Mouse (Mus musculus): ENCODE measurements around the gene Calr. TPM values are rescaled to one million over a fixed set of nuclear protein-coding genes. Genes with fewer than 3 reads are reported as not detected.

Calr gene
- polyA plus RNA-seq, 1 experiment from 2014 or later = 925 TPM

DNA sequence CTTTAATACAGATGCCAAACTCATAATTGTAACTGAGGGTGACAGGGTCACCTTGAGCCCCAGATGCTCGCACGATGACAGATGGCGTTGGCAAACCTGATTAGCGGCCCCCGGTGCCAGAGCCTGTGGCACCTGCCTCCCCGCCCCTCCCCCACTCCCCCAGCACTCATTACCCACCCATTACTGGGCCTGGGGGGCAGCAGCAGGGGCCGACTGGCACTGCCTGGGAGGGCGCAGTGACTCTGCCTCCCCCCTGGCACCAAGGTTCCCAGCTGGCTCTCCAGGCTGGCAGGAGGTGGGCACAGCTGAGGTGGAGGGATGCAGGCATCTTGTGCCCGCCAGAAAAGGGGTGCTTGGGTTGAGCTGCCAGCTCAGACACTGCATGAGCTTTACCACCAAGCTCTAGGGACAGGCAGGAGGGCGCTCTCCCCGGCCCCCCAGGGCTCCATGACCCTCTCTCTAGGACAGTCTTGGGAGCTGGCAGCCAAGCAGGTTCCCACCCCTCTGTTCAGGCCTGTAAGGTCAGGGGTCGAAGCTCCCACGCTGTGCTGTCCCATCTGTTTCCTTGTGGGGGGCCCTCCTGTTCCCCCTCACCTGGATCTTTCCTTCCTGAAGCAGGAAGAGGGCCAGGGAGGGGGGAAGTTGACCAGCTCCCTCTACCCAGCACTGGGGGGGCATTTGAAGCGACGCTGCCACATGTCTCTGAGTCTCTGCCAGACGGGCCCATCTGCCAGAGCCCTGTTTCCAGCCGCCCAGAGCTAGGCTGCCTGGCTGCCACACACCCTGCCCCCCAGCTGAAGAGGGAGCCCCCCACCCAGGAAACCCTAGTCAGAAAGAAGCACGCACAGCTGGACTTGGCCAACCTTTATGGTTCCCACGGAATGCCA, 31.9 kb downstream of the Calr start:
- peaks cover 24% of the 10 kb centered on the region for H3K27me3 ChIP-seq (ENCODE audit: control insufficient read depth, insufficient read depth, low read length)
- H3K9me3 ChIP-seq (ENCODE audit: control insufficient read depth, low read length) = no peaks in the 10 kb centered on the region
- peaks cover 9% of the 10 kb centered on the region; the same call in 1 of the 2 replicates for H3K4me1 ChIP-seq (ENCODE audit: control insufficient read depth, insufficient read depth, low read length)
- no peak for DNase-seq (ENCODE audit: low spot score)
- WGBS = 52% methylated on average over 19 of the region's 19 CpGs
- no peak overlapping the region for H3K4me3 ChIP-seq (ENCODE audit: low read depth, low read length)
- H3K4me2 ChIP-seq (ENCODE audit: low read depth) = no peak overlapping the region
- no peaks in the 10 kb centered on the region for H3K36me3 ChIP-seq (ENCODE audit: control insufficient read depth, insufficient read depth, low read length)
- H3K27ac ChIP-seq (ENCODE audit: low read depth, low read length) = no peak overlapping the region
- ATAC-seq (ENCODE audit: insufficient read depth, low FRiP score, low TSS enrichment) = no peak
- H3K9ac ChIP-seq (ENCODE audit: low read length) = no peak overlapping the region

DNA sequence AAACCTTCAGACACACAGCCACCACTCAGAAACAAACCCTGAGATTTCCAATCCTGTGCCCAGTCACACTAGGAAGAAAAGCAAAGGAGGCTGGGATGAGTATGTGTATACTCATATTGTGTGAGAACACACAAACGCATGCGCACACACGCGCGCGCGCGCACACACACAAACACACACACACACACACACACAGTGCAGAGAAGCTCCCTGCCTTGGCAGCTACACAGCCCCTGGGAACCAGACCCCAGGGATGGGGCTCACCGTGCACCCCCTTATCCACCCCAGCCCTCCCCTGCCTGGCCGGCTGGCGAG, 32.5 kb downstream of the Calr start:
- H3K9me3 ChIP-seq (ENCODE audit: control insufficient read depth, low read length) = no peaks in the 10 kb centered on the region
- H3K4me2 ChIP-seq (ENCODE audit: low read depth) = no peak overlapping the region
- no peak overlapping the region for H3K4me3 ChIP-seq (ENCODE audit: low read depth, low read length)
- H3K9ac ChIP-seq (ENCODE audit: low read length) = no peak overlapping the region
- H3K36me3 ChIP-seq (ENCODE audit: control insufficient read depth, insufficient read depth, low read length) = no peaks in the 10 kb centered on the region
- H3K27ac ChIP-seq (ENCODE audit: low read depth, low read length) = no peak overlapping the region
- H3K4me1 ChIP-seq (ENCODE audit: control insufficient read depth, insufficient read depth, low read length) = peaks cover 9% of the 10 kb centered on the region; the same call in 1 of the 2 replicates
- no peak for DNase-seq (ENCODE audit: low spot score)
- peaks cover 30% of the 10 kb centered on the region for H3K27me3 ChIP-seq (ENCODE audit: control insufficient read depth, insufficient read depth, low read length)
- WGBS = 81% methylated on average over 11 of the region's 11 CpGs
- ATAC-seq (ENCODE audit: insufficient read depth, low FRiP score, low TSS enrichment) = no peak

DNA sequence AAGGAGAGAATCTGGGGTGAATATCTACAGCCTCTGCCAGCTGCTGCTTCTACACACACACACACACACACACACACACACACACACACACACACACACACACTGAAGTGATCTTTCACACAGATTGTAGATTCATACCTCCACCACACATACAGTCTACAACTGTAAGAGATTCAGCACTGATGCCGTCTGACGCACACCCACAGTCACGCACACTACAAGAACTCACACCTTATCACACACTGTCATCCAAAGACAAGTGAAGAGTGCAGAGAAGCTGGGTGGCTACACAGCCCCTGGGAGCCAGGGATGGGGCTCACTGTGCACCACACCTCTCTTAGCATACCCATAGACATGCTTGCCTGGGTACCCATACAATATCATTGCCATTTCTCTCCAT, 32.9 kb downstream of the Calr start:
- no peak overlapping the region for H3K9ac ChIP-seq (ENCODE audit: low read length)
- DNase-seq (ENCODE audit: low spot score) = no peak
- ATAC-seq (ENCODE audit: insufficient read depth, low FRiP score, low TSS enrichment) = no peak
- peaks cover 9% of the 10 kb centered on the region; the same call in 1 of the 2 replicates for H3K4me1 ChIP-seq (ENCODE audit: control insufficient read depth, insufficient read depth, low read length)
- 88% methylated on average over 3 of the region's 3 CpGs for WGBS
- H3K27me3 ChIP-seq (ENCODE audit: control insufficient read depth, insufficient read depth, low read length) = peaks cover 34% of the 10 kb centered on the region
- H3K27ac ChIP-seq (ENCODE audit: low read depth, low read length) = no peak overlapping the region
- H3K36me3 ChIP-seq (ENCODE audit: control insufficient read depth, insufficient read depth, low read length) = no peaks in the 10 kb centered on the region
- H3K9me3 ChIP-seq (ENCODE audit: control insufficient read depth, low read length) = no peaks in the 10 kb centered on the region
- H3K4me3 ChIP-seq (ENCODE audit: low read depth, low read length) = no peak overlapping the region
- no peak overlapping the region for H3K4me2 ChIP-seq (ENCODE audit: low read depth)

DNA sequence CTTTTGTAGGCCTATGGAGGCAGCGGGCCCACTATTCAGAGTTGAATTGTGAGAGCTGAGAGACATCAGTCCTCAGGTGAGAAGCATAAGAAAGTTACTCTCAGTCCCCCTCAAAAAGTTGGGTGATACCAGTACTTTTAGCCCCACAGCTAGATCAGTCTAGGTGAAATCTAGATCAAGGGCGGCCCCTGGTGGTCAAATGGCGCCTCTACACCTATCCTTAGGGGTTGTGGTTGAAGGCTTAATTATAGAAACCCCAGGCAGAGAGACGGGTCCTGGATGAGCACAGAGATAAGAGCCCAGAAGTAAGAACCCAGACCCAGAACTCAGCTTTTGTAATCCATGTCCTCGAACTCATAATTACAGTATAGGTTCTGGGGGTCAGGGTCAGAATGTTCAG, 33.7 kb downstream of the Calr start:
- H3K9ac ChIP-seq (ENCODE audit: low read length) = no peak overlapping the region
- H3K4me3 ChIP-seq (ENCODE audit: low read depth, low read length) = no peak overlapping the region
- ATAC-seq (ENCODE audit: insufficient read depth, low FRiP score, low TSS enrichment) (no peak), DNase-seq (ENCODE audit: low spot score) (peak; percentile 85)
- no peaks in the 10 kb centered on the region for H3K9me3 ChIP-seq (ENCODE audit: control insufficient read depth, low read length)
- H3K4me2 ChIP-seq (ENCODE audit: low read depth) = peak overlapping the region; percentile 3; the same call in 1 of the 2 replicates
- no peak overlapping the region for H3K27ac ChIP-seq (ENCODE audit: low read depth, low read length)
- 3% methylated on average over 5 of the region's 5 CpGs for WGBS
- no peaks in the 10 kb centered on the region for H3K36me3 ChIP-seq (ENCODE audit: control insufficient read depth, insufficient read depth, low read length)
- peaks cover 9% of the 10 kb centered on the region; the same call in 1 of the 2 replicates for H3K4me1 ChIP-seq (ENCODE audit: control insufficient read depth, insufficient read depth, low read length)
- H3K27me3 ChIP-seq (ENCODE audit: control insufficient read depth, insufficient read depth, low read length) = peaks cover 39% of the 10 kb centered on the region

DNA sequence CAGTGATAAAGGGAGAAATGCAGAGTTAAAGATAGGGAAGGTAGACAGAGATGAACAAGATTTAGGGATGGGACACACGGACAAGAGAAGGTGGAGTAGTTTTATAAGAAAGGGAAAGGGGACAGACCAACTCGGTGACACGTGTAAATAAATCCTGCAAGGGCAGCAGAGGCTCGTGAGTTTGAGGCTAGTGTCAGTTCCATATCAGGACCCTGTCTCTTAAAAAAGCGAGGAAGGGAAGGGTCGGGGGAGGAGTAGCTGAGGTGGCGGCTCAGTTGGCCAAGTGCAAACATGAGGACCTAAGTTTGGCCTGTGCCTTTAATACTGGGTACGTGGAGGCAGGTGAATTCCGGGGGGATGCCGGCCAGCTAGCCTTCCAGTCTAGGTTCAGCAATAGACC, 35.4 kb downstream of the Calr start:
- no peak overlapping the region for H3K9ac ChIP-seq (ENCODE audit: low read length)
- ATAC-seq (ENCODE audit: insufficient read depth, low FRiP score, low TSS enrichment) = no peak
- H3K4me1 ChIP-seq (ENCODE audit: control insufficient read depth, insufficient read depth, low read length) = peaks cover 9% of the 10 kb centered on the region; the same call in 1 of the 2 replicates

DNA sequence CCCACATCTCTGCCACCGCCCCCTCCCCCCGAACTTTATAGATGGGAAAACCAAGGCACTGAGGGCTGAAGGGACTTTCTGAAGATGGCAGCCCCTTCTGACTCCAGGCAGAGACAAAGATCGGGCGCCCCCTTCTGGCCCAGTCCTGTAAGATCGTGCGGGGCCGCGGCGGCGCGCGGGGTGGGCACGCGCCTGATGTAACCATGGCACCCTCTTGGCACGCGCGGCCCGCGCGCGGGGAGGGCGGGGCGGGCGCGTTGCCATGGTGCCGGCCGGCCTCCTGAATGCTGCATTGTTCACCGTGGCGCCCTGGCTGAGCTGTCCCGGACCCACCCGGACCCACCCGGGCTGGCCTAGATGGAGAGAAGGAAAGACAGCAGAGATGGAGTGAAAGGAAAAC, 35.8 kb downstream of the Calr start:
- peak; percentile 84 for ATAC-seq (ENCODE audit: insufficient read depth, low FRiP score, low TSS enrichment)
- H3K36me3 ChIP-seq (ENCODE audit: control insufficient read depth, insufficient read depth, low read length) = no peaks in the 10 kb centered on the region
- peak overlapping the region; percentile 19; the same call in 1 of the 2 replicates for H3K4me3 ChIP-seq (ENCODE audit: low read depth, low read length)
- peak overlapping the region; percentile 38 for H3K4me2 ChIP-seq (ENCODE audit: low read depth)
- no peak overlapping the region for H3K27ac ChIP-seq (ENCODE audit: low read depth, low read length)
- DNase-seq (ENCODE audit: low spot score) = peak; percentile 94
- H3K9ac ChIP-seq (ENCODE audit: low read length) = no peak overlapping the region
- peaks cover 9% of the 10 kb centered on the region; the same call in 1 of the 2 replicates for H3K4me1 ChIP-seq (ENCODE audit: control insufficient read depth, insufficient read depth, low read length)
- H3K27me3 ChIP-seq (ENCODE audit: control insufficient read depth, insufficient read depth, low read length) = peaks cover 50% of the 10 kb centered on the region
- H3K9me3 ChIP-seq (ENCODE audit: control insufficient read depth, low read length) = peaks cover 4% of the 10 kb centered on the region; the same call in 1 of the 2 replicates
- WGBS = under 1% methylated on average over 32 of the region's 32 CpGs

More for the DNA sequence above, 35.4 kb downstream of the Calr start:
- Histone ChIP-seq H3K9me3 (ENCODE audit: control insufficient read depth, low read length) (no peaks in the 10 kb centered on the region), H3K27me3 (ENCODE audit: control insufficient read depth, insufficient read depth, low read length) (peaks cover 46% of the 10 kb centered on the region), H3K36me3 (ENCODE audit: control insufficient read depth, insufficient read depth, low read length) (no peaks in the 10 kb centered on the region), H3K4me2 (ENCODE audit: low read depth) (peak overlapping the region; percentile 38), H3K4me3 (ENCODE audit: low read depth, low read length) (0 out of 2 replicates have a peak overlapping the region, but pooled peaks have one; percentile 19), H3K27ac (ENCODE audit: low read depth, low read length) (no peak overlapping the region)
- WGBS = 19% methylated on average over 10 of the region's 10 CpGs
- no peak for DNase-seq (ENCODE audit: low spot score)

DNA sequence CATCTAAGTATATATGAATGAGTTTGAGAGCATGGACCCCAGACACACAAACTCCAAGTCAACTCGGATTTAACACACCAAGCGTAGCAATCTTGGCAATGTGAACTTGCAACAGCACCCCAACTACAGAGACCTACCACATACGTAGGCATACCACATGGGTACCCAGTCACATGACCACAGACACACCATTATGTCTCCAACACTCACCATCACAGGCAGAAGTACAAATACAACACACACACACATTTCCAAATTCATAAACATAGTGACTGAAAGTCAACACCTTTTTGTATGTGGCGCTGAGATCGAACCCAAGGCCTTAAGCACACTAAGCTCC, 36.8 kb downstream of the Calr start:
- Histone ChIP-seq H3K36me3 (ENCODE audit: control insufficient read depth, insufficient read depth, low read length) (no peaks in the 10 kb centered on the region), H3K27ac (ENCODE audit: low read depth, low read length) (no peak overlapping the region), H3K4me3 (ENCODE audit: low read depth, low read length) (no peak overlapping the region), H3K4me2 (ENCODE audit: low read depth) (no peak overlapping the region), H3K9ac (ENCODE audit: low read length) (no peak overlapping the region), H3K4me1 (ENCODE audit: control insufficient read depth, insufficient read depth, low read length) (peaks cover 6% of the 10 kb centered on the region; the same call in 1 of the 2 replicates), H3K27me3 (ENCODE audit: control insufficient read depth, insufficient read depth, low read length) (peaks cover 58% of the 10 kb centered on the region), H3K9me3 (ENCODE audit: control insufficient read depth, low read length) (peaks cover 4% of the 10 kb centered on the region; the same call in 1 of the 2 replicates)
- 74% methylated on average over 5 of the region's 5 CpGs for WGBS
- DNase-seq (ENCODE audit: low spot score) = no peak
- ATAC-seq (ENCODE audit: insufficient read depth, low FRiP score, low TSS enrichment) = no peak

DNA sequence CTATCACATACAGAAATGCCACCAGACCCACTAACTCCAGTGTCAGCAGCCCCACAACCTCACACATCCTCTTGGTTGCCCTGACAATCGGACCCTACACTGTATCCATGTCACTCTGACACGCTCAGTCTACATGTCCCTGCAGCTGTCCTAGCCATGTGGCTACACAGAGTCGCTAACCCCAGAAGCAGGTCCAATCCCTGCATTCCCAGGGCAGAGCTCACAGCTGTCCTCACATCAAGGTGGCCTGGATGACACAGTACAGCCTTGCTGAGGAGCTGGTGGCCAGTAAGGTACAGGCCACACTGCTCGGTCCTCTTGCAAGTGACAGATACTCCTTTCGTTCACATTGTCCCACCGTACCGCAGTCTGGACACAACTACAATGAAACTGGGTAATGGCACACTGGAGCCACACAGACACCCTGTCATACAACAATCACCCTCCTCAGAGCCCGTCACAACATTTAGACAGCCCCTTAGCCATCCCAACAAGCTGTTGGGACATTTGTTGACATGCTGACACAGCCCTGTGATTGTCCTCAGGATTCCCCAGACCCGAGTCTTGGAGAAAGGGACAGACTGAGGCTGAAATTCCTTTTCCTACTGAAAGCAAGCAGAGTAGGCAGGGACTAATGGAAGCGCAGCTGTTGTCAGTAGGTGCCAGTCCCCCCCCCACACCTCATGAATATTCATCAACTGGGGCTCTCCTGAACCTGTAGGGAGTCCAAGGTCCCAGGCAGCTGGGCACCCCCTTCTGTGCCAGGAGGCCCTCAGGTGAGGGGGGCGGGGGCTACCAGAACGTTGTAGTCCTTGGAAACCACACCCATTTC, 37.4 kb downstream of the Calr start:
- Histone ChIP-seq H3K4me2 (ENCODE audit: low read depth) (no peak overlapping the region), H3K27me3 (ENCODE audit: control insufficient read depth, insufficient read depth, low read length) (peaks cover 61% of the 10 kb centered on the region), H3K27ac (ENCODE audit: low read depth, low read length) (no peak overlapping the region), H3K9ac (ENCODE audit: low read length) (no peak overlapping the region), H3K36me3 (ENCODE audit: control insufficient read depth, insufficient read depth, low read length) (no peaks in the 10 kb centered on the region), H3K9me3 (ENCODE audit: control insufficient read depth, low read length) (peaks cover 4% of the 10 kb centered on the region; the same call in 1 of the 2 replicates), H3K4me1 (ENCODE audit: control insufficient read depth, insufficient read depth, low read length) (peaks cover 4% of the 10 kb centered on the region; the same call in 1 of the 2 replicates), H3K4me3 (ENCODE audit: low read depth, low read length) (no peak overlapping the region)
- DNase-seq (ENCODE audit: low spot score) (no peak), ATAC-seq (ENCODE audit: insufficient read depth, low FRiP score, low TSS enrichment) (no peak)
- WGBS = 61% methylated on average over 12 of the region's 12 CpGs
